ENCODE assay signal across 8 mouse cellular contexts in genomic region chr8:88161439-88161838, GRCm38 (mm10). TPM values are rescaled to one million over a fixed set of nuclear protein-coding genes. Genes with fewer than 3 reads are reported as not detected.
A peak's percentile ranks its signal among the peaks of the same experiment; 100 is the strongest.
DNase-seq lines count a peak whose midpoint lies in the region; ATAC-seq and TF ChIP-seq lines count a peak whose summit lies in the region.

No protein-coding gene starts in this region.

- no peak overlapping the region for H3K27ac ChIP-seq in forebrain, embryonic 10.5 days
- no peak overlapping the region for H3K27ac ChIP-seq in forebrain, embryonic 15.5 days (replicated peaks)
- no peak overlapping the region for H3K27ac ChIP-seq in ES-Bruce4 (ENCODE audit: insufficient read depth, low read length)

- TF ChIP-seq CTCF in ES-Bruce4 (IDR thresholded peaks at IDR 0.05; ENCODE audit: low read depth, low read length) = peak; percentile 57

- ATAC-seq in forebrain, embryonic 15.5 days (replicated peaks) = no peak

- H3K9me3 ChIP-seq in forebrain, embryonic 10.5 days = no peaks in the 10 kb centered on the region
- no peaks in the 10 kb centered on the region for H3K9me3 ChIP-seq in forebrain, embryonic 15.5 days
- no peaks in the 10 kb centered on the region for H3K9me3 ChIP-seq in ES-Bruce4 (replicated peaks; ENCODE audit: control insufficient read depth, insufficient read depth, low read length, poor library complexity, severe bottlenecking)

- no peaks in the 10 kb centered on the region for H3K27me3 ChIP-seq in forebrain, embryonic 10.5 days (ENCODE audit: poor library complexity, severe bottlenecking)
- H3K27me3 ChIP-seq in forebrain, embryonic 15.5 days = no peaks in the 10 kb centered on the region
- no peaks in the 10 kb centered on the region for H3K27me3 ChIP-seq in ES-Bruce4 (ENCODE audit: control insufficient read depth, insufficient read depth, low read length, poor library complexity, severe bottlenecking)

- no peaks in the 10 kb centered on the region for H3K4me1 ChIP-seq in forebrain, embryonic 10.5 days
- H3K4me1 ChIP-seq in forebrain, embryonic 15.5 days = no peaks in the 10 kb centered on the region
- H3K4me1 ChIP-seq in ES-Bruce4 (ENCODE audit: control insufficient read depth, insufficient read depth, low read length) = no peaks in the 10 kb centered on the region

- TF ChIP-seq POLR2A in ES-Bruce4 (IDR thresholded peaks at IDR 0.05; ENCODE audit: insufficient read depth, low read length) = no peak

- TF ChIP-seq EP300 in ES-Bruce4 (IDR thresholded peaks at IDR 0.05; ENCODE audit: insufficient read depth, low read depth, low read length) = no peak

- no peak overlapping the region for H3K4me2 ChIP-seq in forebrain, embryonic 15.5 days (replicated peaks)

- no peak overlapping the region for H3K4me3 ChIP-seq in forebrain, embryonic 10.5 days
- no peak overlapping the region for H3K4me3 ChIP-seq in forebrain, embryonic 15.5 days
- no peak overlapping the region for H3K4me3 ChIP-seq in ES-Bruce4 (ENCODE audit: low read depth, low read length)

- peaks cover 93% of the 10 kb centered on the region for H3K36me3 ChIP-seq in forebrain, embryonic 10.5 days (replicated peaks)
- H3K36me3 ChIP-seq in forebrain, embryonic 15.5 days = peaks cover 80% of the 10 kb centered on the region
- peaks cover 73% of the 10 kb centered on the region for H3K36me3 ChIP-seq in ES-Bruce4 (ENCODE audit: control insufficient read depth, insufficient read depth, low read length, poor library complexity, severe bottlenecking)

- H3K9ac ChIP-seq in forebrain, embryonic 15.5 days (replicated peaks) = no peak overlapping the region
- no peak overlapping the region for H3K9ac ChIP-seq in ES-Bruce4 (ENCODE audit: low read depth, poor library complexity, severe bottlenecking)

- peak; percentile 68 for DNase-seq in forebrain, embryonic 10.5 days (ENCODE audit: extremely low spot score, low spot score)
- peak; percentile 69 for DNase-seq in c-Kit-negative CD71-positive TER-119-positive erythroid progenitor cells, embryonic 14.5 days (ENCODE audit: low read depth, low spot score)
- DNase-seq in frontal cortex, postnatal 25 days (ENCODE audit: low spot score in 2 of 2) = peak; percentile 53 to 56
- peak; percentile 56 for DNase-seq in layer of hippocampus, adult 9-11 months
- peak; percentile 79 for DNase-seq in lung, postnatal 14 days
- DNase-seq in spleen, adult 18-20 months = peak; percentile 33 to 67

- WGBS in forebrain, embryonic 10.5 days = 76% methylated on average over 5 of the region's 5 CpGs
- 72% methylated on average over 5 of the region's 5 CpGs for WGBS in forebrain, embryonic 15.5 days

RNA-seq across cellular contexts. Expression of gene Heatr3, which starts 23.8 kb away (rescaled TPM):
- polyA plus RNA-seq in forebrain, embryonic 10.5 days (2016; fragmentation: Nextera tagmentation; extraction: Ambion mirVana) = 51.7 and 52.9 TPM in 2 replicates
- 38.0 and 40.7 TPM in 2 replicates for polyA plus RNA-seq in forebrain, embryonic 15.5 days (2015; fragmentation: Nextera tagmentation; extraction: Ambion mirVana)
- 44.4 and 49.4 TPM in 2 replicates for polyA plus RNA-seq in ES-Bruce4 (2011; ENCODE audit: insufficient read depth, insufficient read length, low read depth, missing spikeins)

RNA-seq across cellular contexts. Expression of gene Tent4b, which starts 37.6 kb away (rescaled TPM):
- 8.1 and 9.0 TPM in 2 replicates for polyA plus RNA-seq in forebrain, embryonic 10.5 days (2016; fragmentation: Nextera tagmentation; extraction: Ambion mirVana)
- polyA plus RNA-seq in forebrain, embryonic 15.5 days (2015; fragmentation: Nextera tagmentation; extraction: Ambion mirVana) = 8.9 and 10.2 TPM in 2 replicates
- 45.2 and 46.0 TPM in 2 replicates for polyA plus RNA-seq in ES-Bruce4 (2011; ENCODE audit: insufficient read depth, insufficient read length, low read depth, missing spikeins)

RNA-seq across cellular contexts. Expression of gene Cnep1r1, which starts 42.9 kb away (rescaled TPM):
- polyA plus RNA-seq in forebrain, embryonic 10.5 days (2016; fragmentation: Nextera tagmentation; extraction: Ambion mirVana) = 46.0 and 46.7 TPM in 2 replicates
- 48.4 and 48.9 TPM in 2 replicates for polyA plus RNA-seq in forebrain, embryonic 15.5 days (2015; fragmentation: Nextera tagmentation; extraction: Ambion mirVana)
- polyA plus RNA-seq in ES-Bruce4 (2011; ENCODE audit: insufficient read depth, insufficient read length, low read depth, missing spikeins) = 40.6 and 40.7 TPM in 2 replicates
